Mouse (Mus musculus) forebrain, embryonic 11.5 days (tissue): ENCODE measurements around the gene Pde3a. TPM values are rescaled to one million over a fixed set of nuclear protein-coding genes. Genes with fewer than 3 reads are reported as not detected.

Experiments used
- ATAC-seq: fragments of 200-750 bp; cut with Nextera tagmentation; replicated peaks from 2 replicates; pipeline ENCODE4 v1.8.0; 2017; ENCODE audit warnings: moderate TSS enrichment; ENCODE audit not compliant: low FRiP score
- DNase-seq: peaks from one replicate; pipeline ENCODE4 v3.0.0-alpha.2; 2017; ENCODE audit warnings: low spot score
- H3K27ac ChIP-seq: fragments of 300-500 bp; sonication (generic); 2 replicates; pipeline ENCODE4 v1.5.1; 2014; ENCODE audit warnings: low read depth, low read length
- H3K27me3 ChIP-seq: fragments of 300-500 bp; sonication (generic); 2 replicates; pipeline ENCODE4 v1.6.1; 2014; ENCODE audit warnings: mild to moderate bottlenecking, low read length, mixed read lengths; ENCODE audit not compliant: control insufficient read depth, insufficient read depth
- H3K36me3 ChIP-seq: fragments of 300-500 bp; sonication (generic); 2 replicates; pipeline ENCODE4 v1.6.1; 2014; ENCODE audit warnings: mild to moderate bottlenecking, low read length, moderate library complexity, mixed read lengths; ENCODE audit not compliant: control insufficient read depth, insufficient read depth
- H3K4me1 ChIP-seq: fragments of 300-500 bp; sonication (generic); replicated peaks from 2 replicates; pipeline ENCODE4 v1.6.1; 2014; ENCODE audit warnings: low read length, mixed read lengths; ENCODE audit not compliant: control insufficient read depth, insufficient read depth
- H3K4me2 ChIP-seq: fragments of 300-500 bp; sonication (generic); 2 replicates; pipeline ENCODE4 v1.6.1; 2014; ENCODE audit warnings: low read depth, mild to moderate bottlenecking, low read length, moderate library complexity, mixed read lengths; ENCODE audit not compliant: severe bottlenecking
- H3K4me3 ChIP-seq: fragments of 300-500 bp; sonication (generic); 2 replicates; pipeline ENCODE4 v1.5.1; 2014; ENCODE audit warnings: low read depth, low read length
- H3K9ac ChIP-seq: fragments of 300-500 bp; sonication (generic); 2 replicates; pipeline ENCODE4 v1.6.1; 2014; ENCODE audit warnings: low read length
- H3K9me3 ChIP-seq: fragments of 300-500 bp; sonication (generic); 2 replicates; pipeline ENCODE4 v1.6.1; 2016; ENCODE audit warnings: low read length, mixed read lengths; ENCODE audit not compliant: control insufficient read depth
- WGBS: fragments of 180-500 bp; shearing (Covaris S2); extraction: QIAGEN DNeasy Blood & Tissue Kit; methylation state at CpG from one replicate; pipeline ENCODE4 v1.1.7; 2014; 5-methylcytosine and 5-hydroxymethylcytosine counted together
- polyA plus RNA-seq: library from polyadenylated mRNA; unstranded; fragments of >200 nt; fragmentation: Nextera tagmentation; extraction: Ambion mirVana; gene quantifications from 2 replicates; pipeline ENCODE4 v1.2.1, GENCODE M21; 2014

Pde3a gene
- polyA plus RNA-seq, 1 experiment from 2014 or later = 1.7 TPM

GRCm38 (mm10) chr6:141522541-141522940 is 273.5 kb downstream of the Pde3a start:
- no peaks in the 10 kb centered on the region for H3K9me3 ChIP-seq
- no peak for DNase-seq
- H3K27me3 ChIP-seq = no peaks in the 10 kb centered on the region
- H3K27ac ChIP-seq = no peak overlapping the region
- H3K4me1 ChIP-seq = no peaks in the 10 kb centered on the region
- H3K4me3 ChIP-seq = no peak overlapping the region
- H3K9ac ChIP-seq = no peak overlapping the region
- 87% methylated on average over 2 of the region's 2 CpGs for WGBS
- ATAC-seq = no peak
- H3K36me3 ChIP-seq = no peaks in the 10 kb centered on the region
- no peak overlapping the region for H3K4me2 ChIP-seq

GRCm38 (mm10) chr6:141523747-141524640 is 274.9 kb downstream of the Pde3a start, which contains the start of gene Slco1c1:
Gene Slco1c1 (plus strand): TSS chr6:141524368.
- no peaks in the 10 kb centered on the region for H3K9me3 ChIP-seq
- no peak within 1 kb of the TSS for H3K27ac ChIP-seq
- WGBS = 45% methylated on average over 2 of the region's 2 CpGs
- no peak for ATAC-seq
- H3K4me1 ChIP-seq = no peaks in the 10 kb centered on the region
- H3K4me2 ChIP-seq = no peak within 1 kb of the TSS
- no peak within 1 kb of the TSS for H3K4me3 ChIP-seq
- H3K9ac ChIP-seq = no peak within 1 kb of the TSS
- no peaks in the 10 kb centered on the region for H3K27me3 ChIP-seq
- H3K36me3 ChIP-seq = no peaks in the 10 kb centered on the region
- no peak for DNase-seq

- no peaks in the 10 kb centered on the region for H3K9me3 ChIP-seq
- no peak overlapping the region for H3K4me3 ChIP-seq
- no peak overlapping the region for H3K4me2 ChIP-seq
- no peaks in the 10 kb centered on the region for H3K36me3 ChIP-seq
- H3K27ac ChIP-seq = no peak overlapping the region
- H3K27me3 ChIP-seq = no peaks in the 10 kb centered on the region
- WGBS = 62% methylated on average over 1 of the region's 1 CpGs
- H3K4me1 ChIP-seq = no peaks in the 10 kb centered on the region
- H3K9ac ChIP-seq = no peak overlapping the region
- ATAC-seq = no peak
- DNase-seq = no peak
These were observed 276.7 kb downstream of the Pde3a start for GRCm38 (mm10) chr6:141525787-141526186.

GRCm38 (mm10) chr6:141530865-141531264 is 281.8 kb downstream of the Pde3a start:
- no peak overlapping the region for H3K4me3 ChIP-seq
- WGBS = 72% methylated on average over 6 of the region's 6 CpGs
- no peak overlapping the region for H3K27ac ChIP-seq
- H3K9ac ChIP-seq = no peak overlapping the region
- no peak for DNase-seq
- H3K4me1 ChIP-seq = no peaks in the 10 kb centered on the region
- no peaks in the 10 kb centered on the region for H3K9me3 ChIP-seq
- no peaks in the 10 kb centered on the region for H3K27me3 ChIP-seq
- no peak for ATAC-seq
- H3K36me3 ChIP-seq = no peaks in the 10 kb centered on the region
- H3K4me2 ChIP-seq = no peak overlapping the region

- no peak for ATAC-seq
These were observed 288.2 kb downstream of the Pde3a start for GRCm38 (mm10) chr6:141537298-141537697.

GRCm38 (mm10) chr6:141541136-141541535 is 292.1 kb downstream of the Pde3a start:
- no peaks in the 10 kb centered on the region for H3K4me1 ChIP-seq
- H3K9ac ChIP-seq = no peak overlapping the region
- H3K4me3 ChIP-seq = no peak overlapping the region
- H3K4me2 ChIP-seq = no peak overlapping the region
- no peaks in the 10 kb centered on the region for H3K36me3 ChIP-seq
- H3K9me3 ChIP-seq = no peaks in the 10 kb centered on the region
- DNase-seq = no peak
- no peak for ATAC-seq
- no peaks in the 10 kb centered on the region for H3K27me3 ChIP-seq
- H3K27ac ChIP-seq = no peak overlapping the region
- 97% methylated on average over 1 of the region's 1 CpGs for WGBS

More at GRCm38 (mm10) chr6:141537298-141537697, 288.2 kb downstream of the Pde3a start:
- no peak overlapping the region for H3K4me3 ChIP-seq
- H3K27me3 ChIP-seq = no peaks in the 10 kb centered on the region
- no peak overlapping the region for H3K9ac ChIP-seq
- H3K4me1 ChIP-seq = no peaks in the 10 kb centered on the region
- no peak overlapping the region for H3K27ac ChIP-seq
- no peaks in the 10 kb centered on the region for H3K9me3 ChIP-seq
- DNase-seq = no peak
- H3K36me3 ChIP-seq = no peaks in the 10 kb centered on the region
- WGBS = 73% methylated on average over 3 of the region's 3 CpGs
- no peak overlapping the region for H3K4me2 ChIP-seq

- Histone ChIP-seq H3K9me3 (no peaks in the 10 kb centered on the region), H3K27me3 (no peaks in the 10 kb centered on the region), H3K4me1 (no peaks in the 10 kb centered on the region), H3K27ac (no peak overlapping the region), H3K9ac (no peak overlapping the region), H3K4me2 (no peak overlapping the region), H3K36me3 (no peaks in the 10 kb centered on the region), H3K4me3 (no peak overlapping the region)
- DNase-seq (no peak), ATAC-seq (no peak)
- WGBS = 83% methylated on average over 7 of the region's 7 CpGs
These were observed 294.3 kb downstream of the Pde3a start for GRCm38 (mm10) chr6:141543344-141543743.
